Mouse (Mus musculus) olfactory bulb, adult 2 months (tissue): Measurements from ENCODE around the gene Scrg1. TPM values are rescaled to one million over a fixed set of nuclear protein-coding genes. Genes with fewer than 3 reads are reported as not detected.
"Not testable (repeated sequence)": the region's sequence is repeated elsewhere in the genome, so short reads cannot be mapped to it uniquely, and the experiment has no call there.

Experiments used
- H3K27ac ChIP-seq: fragments of 200-500 bp; 2 replicates; pipeline ENCODE4 v1.5.1; 2012; ENCODE audit warnings: low read depth, low read length; ENCODE audit not compliant: insufficient read depth
- H3K4me1 ChIP-seq: fragments of 200-500 bp; 2 replicates; pipeline ENCODE4 v1.6.1; 2012; ENCODE audit warnings: low read length; ENCODE audit not compliant: control insufficient read depth, insufficient read depth
- H3K4me3 ChIP-seq: fragments of 200-500 bp; 2 replicates; pipeline ENCODE4 v1.5.1; 2012; ENCODE audit warnings: mild to moderate bottlenecking, low read depth, low read length, moderate library complexity; ENCODE audit not compliant: insufficient read depth
- CTCF ChIP-seq: fragments of 200-500 bp; IDR thresholded peaks from 2 replicates; pipeline ENCODE4 v1.5.1; 2012; ENCODE audit warnings: low read depth, mild to moderate bottlenecking, low read length, moderate library complexity; ENCODE audit not compliant: insufficient read depth
- POLR2A ChIP-seq: fragments of 200-500 bp; IDR thresholded peaks from 2 replicates; pipeline ENCODE4 v1.6.1; 2012; ENCODE audit warnings: mild to moderate bottlenecking, low read depth, low read length, moderate library complexity; ENCODE audit not compliant: insufficient read depth
- WGBS: fragments of 180-500 bp; shearing (Covaris S2); methylation state at CpG from one replicate; pipeline ENCODE4 v1.1.7; 2018; 5-methylcytosine and 5-hydroxymethylcytosine counted together
- polyA plus RNA-seq: library from polyadenylated mRNA; stranded (reverse); fragments of >200 nt; gene quantifications from 2 replicates; pipeline ENCODE4 v1.2.4, GENCODE M21; 2012; ENCODE audit warnings: low replicate concordance; ENCODE audit not compliant: missing spikeins, insufficient read depth, insufficient read length

Scrg1 gene
- polyA plus RNA-seq, 1 experiment = not detected

GRCm38 (mm10) chr8:57428566-57428965 is 27.2 kb upstream of the Scrg1 start:
- TF ChIP-seq POLR2A = no peak
- no peak for TF ChIP-seq CTCF
- 27% methylated on average over 1 of the region's 1 CpGs for WGBS
- Histone ChIP-seq H3K27ac (no peak overlapping the region), H3K4me3 (no peak overlapping the region), H3K4me1 (no peaks in the 10 kb centered on the region)

GRCm38 (mm10) chr8:57429166-57429887 is 26.4 kb upstream of the Scrg1 start:
- no peak overlapping the region for H3K4me3 ChIP-seq
- 36% methylated on average over 18 of the region's 18 CpGs for WGBS
- H3K4me1 ChIP-seq = no peaks in the 10 kb centered on the region
- no peak overlapping the region for H3K27ac ChIP-seq
- TF ChIP-seq POLR2A = no peak
- no peak for TF ChIP-seq CTCF

GRCm38 (mm10) chr8:57429888-57430274 is 25.8 kb upstream of the Scrg1 start:
- not testable (repeated sequence) for H3K4me1 ChIP-seq, H3K4me3 ChIP-seq, H3K27ac ChIP-seq
- 64% methylated on average over 5 of the region's 5 CpGs for WGBS

- WGBS = 83% methylated on average over 11 of the region's 11 CpGs
- Histone ChIP-seq H3K4me1 (no peaks in the 10 kb centered on the region), H3K4me3 (no peak overlapping the region), H3K27ac (no peak overlapping the region)
- TF ChIP-seq POLR2A (no peak), CTCF (no peak)
Observed at GRCm38 (mm10) chr8:57430901-57431300, 24.8 kb upstream of the Scrg1 start.

GRCm38 (mm10) chr8:57432802-57433201 is 22.9 kb upstream of the Scrg1 start:
- 94% methylated on average over 5 of the region's 5 CpGs for WGBS
- Histone ChIP-seq H3K27ac (no peak overlapping the region), H3K4me3 (no peak overlapping the region), H3K4me1 (no peaks in the 10 kb centered on the region; the same call in 1 of the 2 replicates)
- no peak for TF ChIP-seq POLR2A
- no peak for TF ChIP-seq CTCF

GRCm38 (mm10) chr8:57435768-57436436 is 19.8 kb upstream of the Scrg1 start:
- WGBS = 44% methylated on average over 18 of the region's 18 CpGs
- no peak overlapping the region for H3K4me3 ChIP-seq
- no peak overlapping the region for H3K27ac ChIP-seq
- no peaks in the 10 kb centered on the region; the same call in 1 of the 2 replicates for H3K4me1 ChIP-seq
- no peak for TF ChIP-seq CTCF
- TF ChIP-seq POLR2A = no peak

- 80% methylated on average over 9 of the region's 9 CpGs for WGBS
- Histone ChIP-seq H3K4me1 (no peaks in the 10 kb centered on the region; the same call in 1 of the 2 replicates), H3K27ac (no peak overlapping the region), H3K4me3 (no peak overlapping the region)
- TF ChIP-seq POLR2A (no peak), CTCF (no peak)
Observed at GRCm38 (mm10) chr8:57436437-57436796, 19.3 kb upstream of the Scrg1 start.

- Histone ChIP-seq H3K4me1 (no peaks in the 10 kb centered on the region; the same call in 1 of the 2 replicates), H3K27ac (no peak overlapping the region), H3K4me3 (no peak overlapping the region)
- TF ChIP-seq CTCF = no peak
- TF ChIP-seq POLR2A = no peak
- WGBS = 82% methylated on average over 4 of the region's 4 CpGs
Observed at GRCm38 (mm10) chr8:57441131-57441530, 14.6 kb upstream of the Scrg1 start.

- no peaks in the 10 kb centered on the region for H3K4me1 ChIP-seq
Observed at GRCm38 (mm10) chr8:57441556-57441955, 14.2 kb upstream of the Scrg1 start.

GRCm38 (mm10) chr8:57443289-57443688 is 12.4 kb upstream of the Scrg1 start:
- 72% methylated on average over 4 of the region's 4 CpGs for WGBS
- Histone ChIP-seq H3K4me3 (no peak overlapping the region), H3K27ac (no peak overlapping the region), H3K4me1 (no peaks in the 10 kb centered on the region)
- TF ChIP-seq POLR2A (no peak), CTCF (no peak)

More at GRCm38 (mm10) chr8:57441556-57441955, 14.2 kb upstream of the Scrg1 start:
- Histone ChIP-seq H3K4me3 (no peak overlapping the region), H3K27ac (no peak overlapping the region)
- WGBS = 88% methylated on average over 5 of the region's 5 CpGs
- TF ChIP-seq CTCF (no peak), POLR2A (no peak)

GRCm38 (mm10) chr8:57445901-57446300 is 9.8 kb upstream of the Scrg1 start:
- not testable (repeated sequence) for H3K4me1 ChIP-seq, H3K4me3 ChIP-seq, H3K27ac ChIP-seq
- 85% methylated on average over 5 of the region's 5 CpGs for WGBS
